Mouse (Mus musculus) heart, adult 2 months (tissue): ENCODE measurements around the gene Zfp663.

Experiments used
- CTCF ChIP-seq: fragments of 200-600 bp; IDR thresholded peaks from 2 replicates; pipeline ENCODE4 v1.8.1; 2022; ENCODE audit warnings: antibody characterized with exemption, mild to moderate bottlenecking, moderate library complexity
- EP300 ChIP-seq: fragments of 200-500 bp; IDR thresholded peaks from 2 replicates; pipeline ENCODE4 v1.6.1; 2011; ENCODE audit warnings: low read depth, low read length, control low read depth; ENCODE audit not compliant: insufficient read depth
- POLR2A ChIP-seq: fragments of 200-500 bp; IDR thresholded peaks from 2 replicates; pipeline ENCODE4 v1.6.1; 2011; ENCODE audit warnings: mild to moderate bottlenecking, low read depth, low read length, control low read depth; ENCODE audit not compliant: insufficient read depth

GRCm38 (mm10) chr2:165325521-165326303, 42.8 kb downstream of the Zfp663 start:
- TF ChIP-seq POLR2A = no peak
- TF ChIP-seq CTCF = no peak
- no peak for TF ChIP-seq EP300
